Mouse (Mus musculus): ENCODE results near the gene Raet1e.
"Not testable (repeated sequence)": the region's sequence is repeated elsewhere in the genome, so short reads cannot be mapped to it uniquely, and the experiment has no call there.

Raet1e gene

DNA sequence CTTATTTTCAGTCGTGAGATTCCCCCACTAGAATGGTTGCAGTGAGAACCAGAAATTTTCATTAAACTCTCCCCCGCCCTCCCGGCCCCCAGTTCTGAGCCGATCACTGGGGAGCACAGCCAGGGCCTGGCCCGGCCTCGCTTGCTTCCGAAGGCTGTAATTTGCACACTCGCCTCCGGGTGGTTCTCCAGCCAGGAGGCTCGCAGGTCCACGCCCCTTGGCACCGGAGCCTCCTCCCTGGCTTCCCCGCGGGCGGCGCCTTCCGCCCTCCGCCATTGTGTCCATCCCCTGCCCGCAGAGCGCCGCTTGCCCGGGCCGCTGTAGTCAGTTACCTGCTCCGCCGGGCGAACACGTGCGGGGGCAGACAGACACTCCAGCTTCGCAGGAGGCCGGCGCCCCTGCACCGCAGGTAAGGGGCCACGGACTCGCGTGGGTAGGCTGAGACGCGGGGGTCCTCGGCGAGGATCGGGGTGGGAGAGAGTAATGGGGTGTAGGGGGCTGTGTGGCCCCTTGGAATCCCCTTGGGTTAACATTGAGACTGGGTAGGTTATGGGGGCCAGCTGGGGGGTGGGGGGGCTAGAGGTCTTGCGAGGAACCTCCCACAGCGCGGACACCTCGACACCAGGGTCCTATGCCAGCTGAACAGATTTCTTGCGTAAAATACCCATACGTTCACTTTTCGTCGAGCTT, at the start of gene Raet1e, which contains the start of gene H60b:
Gene Raet1e (plus strand): TSS at position 260 of the 690 bp plus-strand sequence.
Gene H60b (plus strand): TSS at position 277 of the 690 bp plus-strand sequence.
- peak in 1 of 2 experiments; percentile 43 for DNase-seq (ENCODE audit: low spot score in 2 of 2)

DNA sequence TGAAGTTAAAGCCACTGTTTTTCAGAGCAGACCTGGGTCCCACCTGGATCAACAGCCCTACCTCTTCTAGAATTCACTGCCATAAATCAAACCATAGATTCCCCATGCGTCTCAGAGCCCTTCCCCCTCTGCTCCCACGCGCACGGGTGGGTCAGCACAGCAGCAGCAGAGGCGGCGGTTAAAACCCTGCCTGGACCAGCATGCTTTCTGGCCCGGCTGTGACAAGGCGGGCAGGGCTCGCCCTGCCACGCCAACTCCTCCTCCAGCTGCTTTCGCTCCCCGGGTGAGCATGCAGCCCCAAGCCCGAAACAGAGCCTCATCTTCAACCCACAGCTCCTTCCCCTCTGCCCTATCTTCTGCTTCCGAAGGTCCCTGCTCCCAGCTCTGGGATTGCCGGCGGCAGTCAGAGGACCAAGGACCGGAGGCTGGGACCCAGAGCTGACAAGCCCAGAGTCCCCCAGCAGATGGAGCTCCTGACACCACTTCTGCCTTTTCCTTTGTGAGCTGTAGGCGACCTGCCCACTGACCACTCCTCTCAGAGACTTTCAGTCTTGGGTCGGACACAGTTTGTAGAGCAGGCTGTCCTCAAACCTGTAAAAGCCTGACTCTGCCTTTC, 17.6 kb upstream of the Raet1e start:
- DNase-seq (ENCODE audit: low spot score in 2 of 2) = peak; percentile 35 to 62

DNA sequence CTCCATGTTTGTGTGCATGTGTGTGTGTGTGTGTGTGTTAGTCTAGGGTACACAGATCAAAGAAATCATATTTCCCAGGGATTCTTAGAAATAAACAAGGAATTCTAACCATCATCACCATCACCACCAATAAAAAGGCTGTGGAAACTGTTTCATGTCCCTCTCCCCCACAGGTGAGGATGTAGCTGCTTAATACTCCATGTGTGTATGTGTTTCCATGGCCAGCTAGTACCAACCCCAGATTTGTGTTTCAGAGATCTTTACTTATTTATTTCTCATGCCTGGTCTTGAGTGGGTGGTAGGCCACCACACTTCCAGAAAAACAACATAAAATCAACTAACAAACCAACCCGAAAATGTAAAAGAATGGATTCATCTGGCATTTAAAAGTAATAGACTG, 16.2 kb upstream of the Raet1e start:
- peak in 1 of 2 experiments; percentile 30 for DNase-seq (ENCODE audit: low spot score in 2 of 2)

DNA sequence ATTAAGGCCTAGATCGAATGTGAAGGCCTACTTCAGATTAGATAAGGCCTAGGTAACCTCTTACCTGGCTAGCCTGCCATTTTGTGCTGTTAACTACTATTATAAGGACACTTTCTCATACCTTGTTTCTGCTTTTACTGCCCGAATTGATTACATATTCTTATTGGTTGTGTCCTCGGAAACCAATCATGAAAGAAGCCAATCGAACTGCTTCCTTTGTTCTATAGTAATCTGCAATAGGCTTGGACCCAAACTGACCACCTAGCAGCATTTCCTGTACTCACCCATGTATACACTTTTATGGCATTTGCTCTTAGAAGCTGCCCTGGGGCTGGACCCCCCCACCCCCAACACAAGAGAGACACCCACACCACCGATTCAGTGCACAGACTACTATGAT, 15.4 kb upstream of the Raet1e start:
- DNase-seq (ENCODE audit: low spot score in 2 of 2) = no peak

DNA sequence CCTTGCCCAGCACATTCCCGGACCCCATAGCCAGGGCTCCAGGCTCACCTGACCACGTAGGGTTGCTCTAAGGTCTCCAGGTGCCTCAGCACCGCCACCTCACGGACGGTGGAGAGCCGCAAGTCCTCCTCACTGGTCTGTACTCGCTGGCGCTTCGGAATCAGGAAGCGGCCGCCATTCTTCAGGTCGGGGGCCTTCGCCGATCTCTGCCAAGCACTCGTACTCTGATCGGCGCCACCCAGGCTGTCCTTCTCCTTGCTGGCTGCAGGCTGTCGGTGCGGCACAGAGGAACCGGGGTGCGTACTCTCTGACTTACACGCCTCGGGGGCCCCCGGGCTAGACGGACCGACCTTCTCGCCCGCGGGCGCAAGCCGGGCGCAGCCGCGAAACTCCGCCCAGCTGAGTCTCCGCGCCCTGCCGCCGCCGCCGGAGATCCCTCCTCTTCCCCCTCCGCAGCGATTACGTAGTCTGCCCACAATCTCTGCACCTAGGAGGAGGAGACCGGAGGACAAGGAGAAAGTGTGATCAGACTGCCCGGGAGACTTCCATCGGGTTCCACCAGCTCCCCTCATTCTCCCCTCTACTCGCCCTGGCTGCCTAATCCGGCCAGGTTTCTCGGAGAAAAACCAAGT, 9.8 kb upstream of the Raet1e start:
- DNase-seq (ENCODE audit: low spot score in 2 of 2) = peak; percentile 66 to 74

DNA sequence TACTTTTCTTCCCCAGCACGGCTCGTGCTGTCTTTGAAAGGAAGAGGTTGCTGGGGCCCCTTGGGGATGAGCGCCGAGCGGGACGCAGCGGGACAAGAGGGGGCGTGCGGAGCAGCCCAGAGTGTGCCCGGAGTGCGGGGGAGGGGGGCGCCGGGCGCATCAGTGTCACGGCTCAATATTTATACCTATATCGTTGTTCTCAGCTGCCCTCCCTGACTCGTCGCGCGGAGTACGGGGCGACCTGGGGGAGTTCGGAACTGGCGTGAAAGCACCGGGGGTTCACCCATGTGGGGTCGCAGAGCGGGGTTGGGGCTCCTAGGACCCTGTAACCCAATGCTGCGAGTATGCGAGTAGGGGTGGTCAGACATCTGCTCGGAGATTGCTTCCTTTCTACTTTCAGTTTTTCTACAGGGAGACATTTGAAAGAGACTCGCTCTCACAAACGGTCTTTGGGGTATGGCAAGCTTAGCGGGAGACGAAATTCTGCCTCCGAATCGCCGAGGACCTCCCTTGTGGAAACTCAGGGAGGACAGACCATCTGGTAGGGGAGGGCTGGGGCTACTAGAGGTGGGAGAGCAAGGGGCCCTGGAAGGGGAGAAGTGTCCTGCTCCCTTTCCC, 9.2 kb upstream of the Raet1e start, which contains the start of gene E030030I06Rik:
Gene E030030I06Rik (minus strand): TSS at position 198 of the 618 bp plus-strand sequence.
- peak; percentile 15 to 30 for DNase-seq (ENCODE audit: low spot score in 2 of 2)

DNA sequence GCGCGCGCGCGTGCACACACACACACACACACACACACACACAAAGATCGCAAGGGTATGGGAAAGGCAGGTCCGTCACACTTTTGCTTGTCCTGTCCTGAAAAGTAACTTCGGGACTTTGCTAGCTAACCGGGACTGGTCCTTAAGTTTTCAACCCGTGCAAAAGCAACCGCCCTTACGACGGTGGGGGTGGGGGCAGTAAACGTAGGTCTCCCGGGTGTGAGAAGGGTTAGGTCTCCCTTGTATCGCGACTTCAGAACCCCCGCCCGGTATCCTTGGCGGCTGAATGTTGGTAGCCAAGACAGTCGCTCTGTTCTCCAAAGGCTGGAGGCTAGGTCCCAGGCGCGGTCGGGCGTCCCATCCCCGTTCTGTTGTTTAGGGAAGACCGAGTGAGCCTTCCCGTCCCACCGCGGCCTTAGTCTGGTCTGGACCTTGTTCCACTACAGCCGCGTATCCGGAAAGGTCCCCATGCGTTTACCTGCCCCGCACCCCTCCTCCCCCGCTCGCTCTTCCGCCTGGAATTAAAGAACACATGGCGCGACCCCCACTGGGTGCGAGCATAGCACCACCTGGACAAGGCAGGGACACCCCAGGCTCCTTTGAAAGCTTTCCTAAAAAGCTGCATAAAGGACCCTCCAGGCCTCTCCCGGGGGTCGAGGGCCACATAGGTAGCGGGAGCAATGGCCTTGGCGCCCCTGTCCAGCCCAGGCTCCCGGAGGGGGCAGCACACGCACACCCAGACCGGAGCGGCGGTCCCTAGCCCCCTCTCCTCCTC, 8.5 kb upstream of the Raet1e start:
- DNase-seq (ENCODE audit: low spot score in 2 of 2) = peak; percentile 18 to 26

DNA sequence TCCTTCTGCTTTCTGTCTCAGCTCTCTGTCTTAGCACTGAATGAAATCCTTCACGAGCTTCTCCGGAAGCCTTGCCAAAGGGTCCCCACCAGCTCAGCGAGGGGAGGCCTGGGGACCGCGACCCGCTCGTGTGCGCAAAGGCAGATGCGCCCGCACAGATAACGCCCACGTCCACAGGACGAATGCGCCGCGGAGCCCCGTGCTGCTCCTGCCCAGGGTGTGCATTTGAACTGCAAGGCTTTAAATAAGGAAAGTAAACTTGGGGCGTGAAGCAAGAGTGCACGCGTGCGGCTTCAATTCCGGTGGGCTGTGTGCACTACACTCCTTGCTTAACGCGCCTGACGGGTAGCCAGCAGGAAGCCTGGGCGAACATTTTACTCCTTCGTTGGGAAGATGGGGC, 7.8 kb upstream of the Raet1e start:
- DNase-seq (ENCODE audit: low spot score in 2 of 2) = peak; percentile 8 to 23

DNA sequence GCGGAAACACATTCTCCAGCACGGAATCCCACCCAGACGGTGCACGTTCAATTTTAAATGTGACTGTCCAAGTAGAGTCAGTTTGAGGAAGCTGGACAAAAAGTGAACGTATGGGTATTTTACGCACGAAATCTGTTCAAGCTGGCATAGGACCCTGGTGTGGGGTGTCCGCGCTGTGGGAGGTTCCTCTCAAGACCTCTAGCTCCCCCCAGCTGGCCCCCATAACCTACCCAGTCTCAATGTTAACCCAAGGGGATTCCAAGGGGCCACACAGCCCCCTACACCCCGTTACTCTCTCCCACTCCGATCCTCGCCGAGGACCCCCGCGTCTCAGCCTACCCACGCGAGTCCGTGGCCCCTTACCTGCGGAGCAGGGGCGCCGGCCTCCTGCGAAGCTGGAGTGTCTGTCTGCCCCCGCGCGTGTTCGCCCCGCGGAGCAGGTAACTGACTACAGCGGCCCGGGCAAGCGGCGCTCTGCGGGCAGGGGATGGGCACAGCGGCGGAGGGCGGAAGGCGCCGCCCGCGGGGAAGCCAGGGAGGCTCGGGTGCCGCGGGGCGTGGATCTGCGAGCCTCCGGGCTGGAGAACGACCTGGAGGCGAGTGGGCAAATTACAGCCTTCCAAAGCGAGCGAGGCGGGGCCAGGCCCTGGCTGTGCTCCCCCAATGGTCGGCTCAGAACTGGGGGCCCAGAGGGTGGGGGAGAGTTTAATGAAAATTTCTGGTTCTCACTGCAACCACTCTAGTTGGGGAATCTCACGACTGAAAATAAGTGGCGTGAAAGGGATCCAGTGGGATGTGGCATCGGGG, 7.1 kb upstream of the Raet1e start:
- DNase-seq (ENCODE audit: low spot score in 2 of 2) = peak in 1 of 2 experiments; percentile 24

DNA sequence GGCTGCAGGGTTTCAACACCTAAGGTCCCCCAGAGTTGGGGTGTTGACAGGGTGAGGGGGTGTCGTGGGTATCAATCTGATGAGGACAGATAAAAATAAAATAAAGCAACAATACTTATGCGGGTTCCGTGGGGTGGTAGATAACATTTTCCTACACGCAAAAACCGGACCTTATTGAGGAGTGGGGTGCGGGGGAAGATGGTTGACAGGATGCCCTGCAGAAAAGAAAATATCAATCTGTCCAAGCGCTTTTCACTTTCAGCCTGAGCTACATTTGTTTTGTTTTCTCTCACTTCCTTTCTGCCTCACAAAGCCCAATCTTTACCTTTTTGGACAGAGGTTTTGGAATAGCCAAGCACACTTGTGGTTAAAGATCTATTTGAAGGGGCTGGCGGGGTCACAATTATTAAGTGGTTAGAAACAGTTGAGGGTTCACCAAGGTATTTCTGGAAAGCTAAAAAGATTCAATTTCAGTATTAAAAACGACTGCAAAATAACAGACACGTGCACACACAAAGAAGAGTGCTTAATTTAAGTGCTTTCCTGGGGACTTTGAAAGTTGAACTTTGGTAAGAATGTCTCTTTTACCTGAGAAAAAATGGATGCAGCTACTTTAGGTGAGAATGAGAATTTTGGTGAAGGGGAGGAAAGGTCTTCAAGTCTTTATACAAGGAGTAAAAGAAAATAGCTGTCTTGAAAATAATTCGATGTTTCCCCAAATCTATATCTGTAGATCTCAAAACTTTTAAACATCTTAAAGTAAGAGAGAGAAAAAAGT, 6.3 kb upstream of the Raet1e start:
- DNase-seq (ENCODE audit: low spot score in 2 of 2) = not testable (repeated sequence)

DNA sequence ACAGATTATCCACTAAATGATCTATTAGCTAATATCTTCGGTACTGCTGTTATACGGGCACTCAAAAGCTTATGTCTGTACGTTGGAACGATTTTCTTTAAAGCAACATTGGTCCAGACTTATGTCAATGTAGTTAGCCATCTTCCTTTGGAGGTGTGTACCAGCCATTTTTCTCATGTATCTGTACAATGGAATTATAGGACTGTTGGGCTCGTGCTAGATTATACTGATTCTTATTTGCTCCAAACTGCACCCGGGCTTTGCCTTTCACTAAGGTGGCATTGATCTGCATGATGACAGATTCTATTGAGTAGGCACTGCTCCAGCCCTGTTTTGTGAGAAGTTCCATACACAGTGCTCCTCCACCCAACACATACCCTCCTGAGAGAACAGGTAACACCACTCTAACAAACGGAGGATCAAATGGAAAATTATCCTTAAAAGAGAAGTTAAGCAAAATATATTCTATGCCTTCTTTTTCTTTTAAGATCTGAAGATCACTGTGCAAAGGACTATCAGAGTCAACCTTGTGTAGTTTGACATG, 5.2 kb upstream of the Raet1e start:
- not testable (repeated sequence) for DNase-seq (ENCODE audit: low spot score in 2 of 2)

DNA sequence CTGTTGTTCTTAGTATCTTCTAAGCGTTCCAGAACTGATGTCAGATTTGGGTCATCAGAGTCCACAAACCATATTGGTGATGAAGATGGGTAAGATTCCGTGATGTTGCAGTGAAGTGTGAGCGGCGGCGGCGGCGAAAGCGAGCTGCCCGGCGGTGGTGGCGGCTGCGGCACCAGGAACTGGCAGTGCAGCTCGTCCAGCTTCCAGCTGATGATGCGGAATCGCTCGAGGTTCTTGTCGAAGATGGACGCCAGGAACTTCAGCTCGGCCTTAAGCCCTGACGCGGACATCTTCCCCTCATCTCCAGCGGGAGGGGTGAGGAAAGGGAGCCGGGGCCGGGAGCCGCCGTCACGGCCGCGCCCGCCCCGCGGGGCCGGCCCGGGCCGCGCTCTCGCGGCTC, 4.2 kb upstream of the Raet1e start:
- DNase-seq (ENCODE audit: low spot score in 2 of 2) = not testable (repeated sequence)

DNA sequence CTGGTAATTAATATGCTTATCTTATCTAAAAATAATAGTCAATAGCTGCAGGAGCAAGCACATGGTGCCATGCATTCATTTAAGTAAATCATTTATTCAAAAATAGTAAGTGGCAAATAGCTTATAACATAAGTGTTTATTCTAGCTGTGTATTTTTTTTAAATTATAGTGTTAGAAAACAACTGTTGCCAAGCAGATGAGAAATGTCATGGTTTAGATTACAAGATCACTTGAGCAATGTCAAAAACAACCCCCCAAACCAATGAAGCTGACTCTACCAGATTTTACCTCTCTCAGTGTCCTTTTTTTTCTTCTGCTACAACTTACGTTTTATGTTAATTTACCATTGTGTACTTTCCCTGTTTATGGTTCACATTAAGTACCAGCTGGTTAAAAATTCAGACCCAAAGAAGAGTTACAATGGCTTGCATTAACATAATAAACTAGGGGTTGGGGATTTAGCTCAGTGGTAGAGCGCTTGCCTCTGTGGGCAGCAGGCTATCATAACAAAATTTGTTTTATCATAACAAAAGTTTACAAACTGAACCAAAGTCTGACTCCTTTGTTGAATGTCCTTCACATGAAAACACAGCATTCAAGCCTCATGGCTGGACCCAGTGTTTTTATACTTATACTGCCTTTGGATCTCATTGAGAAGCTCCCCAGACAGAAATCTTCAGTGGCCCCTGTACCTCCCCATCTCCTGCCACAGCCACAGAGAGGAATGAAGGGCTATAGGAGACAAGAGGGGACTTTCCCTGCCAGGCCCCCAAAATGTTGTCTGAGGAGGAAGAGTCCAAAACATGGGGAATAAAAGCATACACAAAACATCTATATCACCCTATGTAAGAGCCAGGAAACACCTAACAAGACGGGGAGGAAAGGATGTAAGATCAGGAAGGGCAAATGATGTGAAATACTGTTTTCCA, 3.2 kb upstream of the Raet1e start:
- DNase-seq (ENCODE audit: low spot score in 2 of 2) = no peak

DNA sequence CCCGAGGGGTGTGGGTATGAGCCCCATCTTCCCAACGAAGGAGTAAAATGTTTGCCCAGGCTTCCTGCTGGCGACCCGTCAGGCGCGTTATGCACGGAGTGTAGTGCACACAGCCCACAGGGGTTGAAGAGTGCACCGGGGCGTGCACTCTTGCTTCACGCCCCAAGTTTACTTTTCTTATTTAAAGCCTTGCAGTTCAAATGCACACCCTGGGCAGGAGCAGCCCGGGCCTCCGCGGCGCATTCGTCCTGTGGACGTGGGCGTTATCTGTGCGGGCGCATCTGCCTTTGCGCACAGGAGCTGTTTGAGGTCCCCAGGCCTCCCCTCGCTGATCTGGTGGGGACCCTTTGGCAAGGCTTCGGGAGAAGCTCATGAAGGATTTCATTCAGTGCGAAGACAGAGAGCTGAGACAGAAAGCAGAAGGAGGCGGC, 777 bp downstream of the Raet1e start:
- no peak for DNase-seq (ENCODE audit: low spot score in 2 of 2)

DNA sequence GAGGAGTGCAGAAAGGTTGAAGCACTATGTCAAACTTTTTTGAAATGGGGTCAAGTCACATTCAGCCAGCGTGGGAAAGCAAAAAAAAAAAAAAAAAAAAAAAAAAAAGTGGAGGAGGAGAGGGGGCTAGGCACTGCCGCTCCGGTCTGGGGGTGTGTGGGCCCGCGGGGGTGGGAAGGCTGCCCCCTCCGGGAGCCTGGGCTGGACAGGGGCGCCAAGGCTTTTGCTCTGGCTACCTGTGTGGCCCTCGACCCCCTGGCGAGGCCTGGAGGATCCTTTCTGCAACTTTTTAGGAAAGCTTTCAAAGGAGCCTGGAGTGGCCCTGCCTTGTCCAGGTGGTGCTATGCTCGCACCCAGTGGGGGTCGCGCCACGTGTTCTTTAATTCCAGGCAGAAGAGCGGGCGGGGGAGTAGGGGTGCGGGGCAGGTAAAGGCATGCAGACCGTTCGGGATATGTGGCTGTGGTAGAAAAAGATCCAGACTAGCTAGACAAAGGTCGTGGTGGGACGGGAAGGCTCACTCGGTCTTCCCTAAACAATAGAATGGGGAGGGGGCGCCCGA, 1.3 kb downstream of the Raet1e start:
- DNase-seq (ENCODE audit: low spot score in 2 of 2) = no peak

DNA sequence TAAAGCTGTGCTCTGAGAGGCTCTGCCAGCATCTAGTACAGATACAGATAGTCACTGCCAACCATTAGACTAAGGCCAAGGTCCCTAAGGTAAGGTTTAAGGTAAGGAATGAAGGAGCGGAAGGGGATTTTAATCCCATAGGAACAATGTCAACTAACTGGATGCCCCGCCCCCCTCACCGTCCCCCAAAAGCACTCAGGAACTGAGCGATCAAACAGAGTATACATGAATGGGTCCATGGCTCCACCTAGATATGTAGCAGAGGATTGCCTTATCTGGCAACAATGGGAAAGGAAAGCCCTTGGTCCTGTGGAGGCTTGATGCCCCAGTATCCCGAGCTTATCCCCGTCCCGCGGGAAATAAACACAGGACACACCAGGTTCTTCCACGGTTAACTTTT, 4.9 kb downstream of the Raet1e start:
- DNase-seq (ENCODE audit: low spot score in 2 of 2) = not testable (repeated sequence)

DNA sequence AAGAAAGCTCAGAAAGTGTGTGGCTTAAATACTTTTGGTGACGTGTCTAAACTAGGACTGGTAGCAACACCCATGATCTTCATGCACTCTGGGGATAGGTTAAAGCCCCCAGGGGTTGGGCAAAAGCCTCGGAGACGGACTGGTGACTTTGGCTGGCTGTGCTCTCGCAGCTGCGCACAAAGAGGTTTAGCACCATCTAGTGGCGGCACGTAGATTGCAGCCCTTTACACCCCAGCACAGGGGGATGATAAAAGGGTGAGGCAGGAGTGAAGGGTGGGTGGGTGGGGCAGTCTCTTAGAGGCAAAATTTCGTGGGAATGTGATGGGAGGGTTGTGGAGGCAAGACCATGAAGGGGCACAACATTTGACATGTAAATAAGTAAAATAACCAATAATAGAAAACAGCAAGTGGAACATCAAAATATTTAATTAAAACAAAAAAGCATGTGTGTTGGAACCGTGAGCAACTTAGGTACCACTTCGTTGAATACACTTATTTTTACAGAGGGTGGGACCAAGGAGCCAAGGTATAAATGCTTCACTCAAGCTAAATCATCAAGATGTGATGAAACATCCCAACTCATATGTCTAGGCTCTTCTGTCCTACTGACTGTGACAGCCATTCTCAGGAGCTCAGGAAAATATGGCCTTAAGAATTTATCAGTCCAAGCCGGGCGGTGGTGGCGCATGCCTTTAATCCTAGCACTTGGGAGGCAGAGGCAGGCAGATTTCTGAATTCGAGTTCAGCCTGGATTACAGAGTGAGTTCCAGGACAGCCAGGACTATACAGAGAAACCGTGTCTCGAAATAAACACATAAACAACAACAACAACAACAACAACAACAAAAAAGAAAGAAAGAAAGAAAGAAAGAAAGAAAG, 5.6 kb downstream of the Raet1e start:
- peak; percentile 56 to 77 for DNase-seq (ENCODE audit: low spot score in 2 of 2)

Data from spleen, postnatal 10 days (tissue).